Mouse (Mus musculus): ENCODE results near the gene Kif1b. TPM values are rescaled to one million over a fixed set of nuclear protein-coding genes. Genes with fewer than 3 reads are reported as not detected.

Kif1b gene
- polyA plus RNA-seq, 1 experiment from 2014 or later, result 35.6 TPM

- Histone ChIP-seq H3K27me3 (replicated peaks; ENCODE audit: insufficient read depth, low read length) (no peaks in the 10 kb centered on the region), H3K9me3 (ENCODE audit: low read length) (no peaks in the 10 kb centered on the region), H3K4me2 (replicated peaks; ENCODE audit: low read depth, low read length) (no peak overlapping the region), H3K4me3 (ENCODE audit: low read depth, low read length) (no peak overlapping the region), H3K27ac (ENCODE audit: low read length) (no peak overlapping the region), H3K9ac (replicated peaks; ENCODE audit: low read depth) (no peak overlapping the region), H3K4me1 (ENCODE audit: insufficient read depth, low read depth, low read length) (no peaks in the 10 kb centered on the region), H3K36me3 (ENCODE audit: insufficient read depth, low read length) (peaks cover 40% of the 10 kb centered on the region)
- no peak for ATAC-seq
- TF ChIP-seq EP300 (IDR thresholded peaks at IDR 0.05), result no peak
- no peak for TF ChIP-seq CTCF (IDR thresholded peaks at IDR 0.05)
- 98% methylated on average over 6 of the region's 6 CpGs for WGBS
- DNase-seq (ENCODE audit: low spot score), result no peak
Observed at GRCm38 (mm10) chr4:149270541-149270940, 37.0 kb downstream of the Kif1b start.

- no peak for TF ChIP-seq CTCF (IDR thresholded peaks at IDR 0.05)
- no peak for TF ChIP-seq EP300 (IDR thresholded peaks at IDR 0.05)
- H3K27ac ChIP-seq (ENCODE audit: low read length), result no peak overlapping the region
- no peak overlapping the region for H3K9ac ChIP-seq (replicated peaks; ENCODE audit: low read depth)
- H3K4me3 ChIP-seq (ENCODE audit: low read depth, low read length), result no peak overlapping the region
- peaks cover 30% of the 10 kb centered on the region; the same call in 1 of the 2 replicates for H3K36me3 ChIP-seq (ENCODE audit: insufficient read depth, low read length)
- no peak for DNase-seq (ENCODE audit: low spot score)
- 68% methylated on average over 4 of the region's 4 CpGs for WGBS
- no peaks in the 10 kb centered on the region for H3K4me1 ChIP-seq (ENCODE audit: insufficient read depth, low read depth, low read length)
- no peaks in the 10 kb centered on the region for H3K27me3 ChIP-seq (replicated peaks; ENCODE audit: insufficient read depth, low read length)
- ATAC-seq, result no peak
- no peaks in the 10 kb centered on the region for H3K9me3 ChIP-seq (ENCODE audit: low read length)
- H3K4me2 ChIP-seq (replicated peaks; ENCODE audit: low read depth, low read length), result no peak overlapping the region
Observed at GRCm38 (mm10) chr4:149269026-149269425, 38.5 kb downstream of the Kif1b start.

- Histone ChIP-seq H3K27me3 (replicated peaks; ENCODE audit: insufficient read depth, low read length) (no peaks in the 10 kb centered on the region), H3K9me3 (ENCODE audit: low read length) (no peaks in the 10 kb centered on the region), H3K4me1 (ENCODE audit: insufficient read depth, low read depth, low read length) (no peaks in the 10 kb centered on the region), H3K4me2 (replicated peaks; ENCODE audit: low read depth, low read length) (no peak overlapping the region), H3K27ac (ENCODE audit: low read length) (no peak overlapping the region), H3K9ac (replicated peaks; ENCODE audit: low read depth) (no peak overlapping the region), H3K36me3 (ENCODE audit: insufficient read depth, low read length) (peaks cover 17% of the 10 kb centered on the region; the same call in 1 of the 2 replicates), H3K4me3 (ENCODE audit: low read depth, low read length) (no peak overlapping the region)
- WGBS, result 94% methylated on average over 2 of the region's 2 CpGs
- DNase-seq (ENCODE audit: low spot score) (no peak), ATAC-seq (no peak)
- TF ChIP-seq CTCF (IDR thresholded peaks at IDR 0.05) (no peak), EP300 (IDR thresholded peaks at IDR 0.05) (no peak)
Observed at GRCm38 (mm10) chr4:149264895-149265294, 42.6 kb downstream of the Kif1b start.

- Histone ChIP-seq H3K27me3 (replicated peaks; ENCODE audit: insufficient read depth, low read length) (no peaks in the 10 kb centered on the region), H3K4me2 (replicated peaks; ENCODE audit: low read depth, low read length) (no peak overlapping the region), H3K36me3 (ENCODE audit: insufficient read depth, low read length) (peaks cover 9% of the 10 kb centered on the region; the same call in 1 of the 2 replicates), H3K4me3 (ENCODE audit: low read depth, low read length) (no peak overlapping the region), H3K9ac (replicated peaks; ENCODE audit: low read depth) (no peak overlapping the region), H3K4me1 (ENCODE audit: insufficient read depth, low read depth, low read length) (no peaks in the 10 kb centered on the region), H3K9me3 (ENCODE audit: low read length) (no peaks in the 10 kb centered on the region), H3K27ac (ENCODE audit: low read length) (no peak overlapping the region)
- WGBS, result 88% methylated on average over 9 of the region's 9 CpGs
- ATAC-seq, result no peak
- no peak for DNase-seq (ENCODE audit: low spot score)
- no peak for TF ChIP-seq EP300 (IDR thresholded peaks at IDR 0.05)
- no peak for TF ChIP-seq CTCF (IDR thresholded peaks at IDR 0.05)
Observed at GRCm38 (mm10) chr4:149263218-149263617, 44.3 kb downstream of the Kif1b start.

- Histone ChIP-seq H3K27me3 (replicated peaks; ENCODE audit: insufficient read depth, low read length) (no peaks in the 10 kb centered on the region), H3K4me3 (ENCODE audit: low read depth, low read length) (no peak overlapping the region), H3K4me2 (replicated peaks; ENCODE audit: low read depth, low read length) (no peak overlapping the region), H3K36me3 (ENCODE audit: insufficient read depth, low read length) (peaks cover 19% of the 10 kb centered on the region), H3K4me1 (ENCODE audit: insufficient read depth, low read depth, low read length) (no peaks in the 10 kb centered on the region), H3K9ac (replicated peaks; ENCODE audit: low read depth) (no peak overlapping the region), H3K9me3 (ENCODE audit: low read length) (no peaks in the 10 kb centered on the region), H3K27ac (ENCODE audit: low read length) (no peak overlapping the region)
- ATAC-seq (no peak), DNase-seq (ENCODE audit: low spot score) (no peak)
- no peak for TF ChIP-seq EP300 (IDR thresholded peaks at IDR 0.05)
- no peak for TF ChIP-seq CTCF (IDR thresholded peaks at IDR 0.05)
- 69% methylated on average over 3 of the region's 3 CpGs for WGBS
Observed at GRCm38 (mm10) chr4:149261466-149261865, 46.0 kb downstream of the Kif1b start.

GRCm38 (mm10) chr4:149260911-149261310 lies 46.6 kb downstream of the Kif1b start:
- no peaks in the 10 kb centered on the region for H3K4me1 ChIP-seq (ENCODE audit: insufficient read depth, low read depth, low read length)
- H3K9me3 ChIP-seq (ENCODE audit: low read length), result no peaks in the 10 kb centered on the region
- DNase-seq (ENCODE audit: low spot score) (no peak), ATAC-seq (no peak)
- no peak overlapping the region for H3K4me2 ChIP-seq (replicated peaks; ENCODE audit: low read depth, low read length)
- no peak for TF ChIP-seq CTCF (IDR thresholded peaks at IDR 0.05)
- no peak for TF ChIP-seq EP300 (IDR thresholded peaks at IDR 0.05)
- no peaks in the 10 kb centered on the region for H3K27me3 ChIP-seq (replicated peaks; ENCODE audit: insufficient read depth, low read length)
- H3K36me3 ChIP-seq (ENCODE audit: insufficient read depth, low read length), result peaks cover 17% of the 10 kb centered on the region
- no peak overlapping the region for H3K9ac ChIP-seq (replicated peaks; ENCODE audit: low read depth)
- no peak overlapping the region for H3K4me3 ChIP-seq (ENCODE audit: low read depth, low read length)
- 91% methylated on average over 3 of the region's 3 CpGs for WGBS
- no peak overlapping the region for H3K27ac ChIP-seq (ENCODE audit: low read length)
